25 mouse cellular contexts compared by ENCODE assay signal in the genomic region with DNA sequence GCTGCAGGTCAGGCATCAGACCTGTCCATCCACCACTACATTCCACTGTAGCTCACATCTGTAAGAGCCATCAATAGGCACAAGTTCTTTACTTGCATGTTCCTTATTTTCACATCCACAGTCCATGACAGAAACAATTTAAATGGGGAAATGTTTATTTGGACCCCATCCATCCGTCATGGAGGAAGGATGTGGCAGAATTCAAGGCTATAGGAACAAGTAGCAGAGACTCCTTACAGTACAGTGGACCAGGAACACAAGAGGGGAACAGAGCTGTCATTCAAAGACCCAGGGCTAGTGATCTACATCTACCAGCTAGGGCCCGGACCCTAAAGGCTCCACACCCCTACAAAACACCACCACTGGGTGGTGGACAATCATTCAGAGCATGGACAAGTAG. TPM values are rescaled to one million over a fixed set of nuclear protein-coding genes. Genes with fewer than 3 reads are reported as not detected.
DNase-seq lines count a peak whose midpoint lies in the region; ATAC-seq and TF ChIP-seq lines count a peak whose summit lies in the region.
"Had no signal": no experiment of that assay in that cellular context is flagged by ENCODE, and none has a peak within 500 bp of the region (broad histone marks: within the 10 kb centered on the region; RNA-seq: fewer than 3 reads in every experiment).

No protein-coding gene starts in this region.

- no peak for TF ChIP-seq CTCF in thymus, adult 2 months (IDR thresholded peaks at IDR 0.05; ENCODE audit: borderline replicate concordance, control insufficient read depth, extremely low read depth, insufficient read depth, low read length, poor library complexity)

- no peaks in the 10 kb centered on the region for H3K36me3 ChIP-seq in thymus, adult 2 months (ENCODE audit: control insufficient read depth, insufficient read depth, low read length)
- H3K36me3 ChIP-seq in embryonic facial prominence, embryonic 10.5 days (replicated peaks) = no peaks in the 10 kb centered on the region
- H3K36me3 ChIP-seq: forebrain, embryonic 10.5 days; heart, embryonic 12.5 days; heart, embryonic 15.5 days had no signal

- no peaks in the 10 kb centered on the region for H3K27me3 ChIP-seq in thymus, adult 2 months (ENCODE audit: control insufficient read depth, insufficient read depth, low read length)
- H3K27me3 ChIP-seq in embryonic facial prominence, embryonic 10.5 days (replicated peaks; ENCODE audit: low read depth, poor library complexity, severe bottlenecking) = no peaks in the 10 kb centered on the region
- H3K27me3 ChIP-seq: forebrain, embryonic 13.5 days; heart, embryonic 12.5 days; heart, embryonic 15.5 days had no signal

- H3K4me1 ChIP-seq in thymus, adult 2 months (replicated peaks; ENCODE audit: control insufficient read depth, insufficient read depth, low read length) = peaks cover 39% of the 10 kb centered on the region
- peaks cover 50% of the 10 kb centered on the region for H3K4me1 ChIP-seq in embryonic facial prominence, embryonic 10.5 days

- 82% methylated on average over 2 of the region's 2 CpGs for WGBS in thymus, adult 2 months
- 86% methylated on average over 2 of the region's 2 CpGs for WGBS in embryonic facial prominence, embryonic 10.5 days

- ATAC-seq in common myeloid progenitor, adult 5-6 weeks (replicated peaks; ENCODE audit: low read depth, poor library complexity, severe bottlenecking) = peak; percentile 46
- peak; percentile 20; the same call in 1 of the 2 replicates for ATAC-seq in megakaryocyte, adult 5-6 weeks (ENCODE audit: poor library complexity, severe bottlenecking)
- ATAC-seq: forebrain, embryonic 13.5 days; forebrain, embryonic 16.5 days; intestine, postnatal 0 days had no signal

- H3K27ac ChIP-seq in thymus, adult 2 months (ENCODE audit: control insufficient read depth, insufficient read depth, low read length) = peak overlapping the region; percentile 30
- H3K27ac ChIP-seq in embryonic facial prominence, embryonic 10.5 days (replicated peaks) = no peak overlapping the region
- H3K27ac ChIP-seq: forebrain, embryonic 10.5 days; forebrain, embryonic 13.5 days; heart, embryonic 15.5 days; hindbrain, embryonic 14.5 days had no signal

- no peak for DNase-seq in thymus, adult 2 months
- no peak for DNase-seq in thymus, postnatal 14 days
- no peak for DNase-seq in embryonic facial prominence, embryonic 10.5 days (ENCODE audit: low spot score)
- no peak for DNase-seq in layer of hippocampus, adult 9-10 months (ENCODE audit: low spot score)
- no peak for DNase-seq in natural killer cell, adult 2 months (ENCODE audit: low spot score in 2 of 2)
- DNase-seq: adrenal gland, adult 8-10 months; adrenal gland, postnatal 25 days; cerebellum, adult 18-20 months; cerebellum, adult 9-10 months; cerebellum, postnatal 14 days; embryo, embryonic 11 days; gastrocnemius, postnatal 10 days; gastrocnemius, postnatal 36 days; heart, adult 11 months; heart, postnatal 10 days; heart, postnatal 4 days had no signal

- no peaks in the 10 kb centered on the region for H3K9me3 ChIP-seq in embryonic facial prominence, embryonic 10.5 days
- H3K9me3 ChIP-seq: forebrain, embryonic 10.5 days; forebrain, embryonic 13.5 days; heart, embryonic 12.5 days; heart, embryonic 15.5 days had no signal

- TF ChIP-seq POLR2A in thymus, adult 2 months (IDR thresholded peaks at IDR 0.05; ENCODE audit: control insufficient read depth, extremely low read depth, insufficient read depth, low read length, poor library complexity) = no peak

- no peak overlapping the region for H3K4me3 ChIP-seq in thymus, adult 2 months (ENCODE audit: control insufficient read depth, insufficient read depth, low read length)
- no peak overlapping the region for H3K4me3 ChIP-seq in embryonic facial prominence, embryonic 10.5 days
- H3K4me3 ChIP-seq: forebrain, embryonic 10.5 days; forebrain, embryonic 13.5 days; heart, embryonic 12.5 days; heart, embryonic 15.5 days had no signal

RNA-seq across cellular contexts. Expression of a gene that starts 55.6 kb away (rescaled TPM):
- 92.6 and 92.9 TPM in 2 replicates for polyA plus RNA-seq in thymus, adult 2 months (2012; rRNA removed)
- total RNA-seq in common myeloid progenitor, adult 5-6 weeks (2017) = 38.8 and 51.0 TPM in 2 replicates
- 205 and 209 TPM in 2 replicates for total RNA-seq in megakaryocyte, adult 5-6 weeks (2015)
- 124 and 138 TPM in 2 replicates for total RNA-seq in megakaryocyte, adult 5-6 weeks (2017)
- 17.4 and 19.2 TPM in 2 replicates for polyA plus RNA-seq in embryonic facial prominence, embryonic 10.5 days (2016; fragmentation: Nextera tagmentation; extraction: Ambion mirVana)
